Mouse (Mus musculus) heart, adult 2 months (tissue): ENCODE measurements around the gene Tut7. TPM values are rescaled to one million over a fixed set of nuclear protein-coding genes. Genes with fewer than 3 reads are reported as not detected.

Experiments used
- DNase-seq, 2 experiments: peaks; one replicate each; pipeline ENCODE4 v3.0.0; 2021
- H3K27ac ChIP-seq: fragments of 200-600 bp; 2 replicates; pipeline ENCODE4 v1.8.1; 2022
- H3K27me3 ChIP-seq: fragments of 200-500 bp; 2 replicates; pipeline ENCODE4 v1.6.1; 2012; ENCODE audit warnings: mild to moderate bottlenecking, low read length, inconsistent platforms, mixed read lengths; ENCODE audit not compliant: control insufficient read depth, insufficient read depth
- H3K36me3 ChIP-seq: fragments of 200-500 bp; 2 replicates; pipeline ENCODE4 v1.6.1; 2012; ENCODE audit warnings: low read length, inconsistent platforms; ENCODE audit not compliant: control insufficient read depth, insufficient read depth
- H3K4me1 ChIP-seq: fragments of 200-500 bp; 2 replicates; pipeline ENCODE4 v1.6.1; 2011; ENCODE audit warnings: low read length; ENCODE audit not compliant: control insufficient read depth, insufficient read depth
- H3K4me3 ChIP-seq: fragments of 200-600 bp; 2 replicates; pipeline ENCODE4 v1.8.1; 2022
- H3K79me2 ChIP-seq: fragments of 200-500 bp; replicated peaks from 2 replicates; pipeline ENCODE4 v1.6.1; 2012; ENCODE audit warnings: mild to moderate bottlenecking, inconsistent platforms, low read length, moderate library complexity, mixed read lengths; ENCODE audit not compliant: control insufficient read depth, insufficient read depth
- H3K9ac ChIP-seq: fragments of 200-500 bp; 2 replicates; pipeline ENCODE4 v1.6.1; 2012; ENCODE audit warnings: low read depth, mild to moderate bottlenecking, control low read depth, inconsistent platforms, low read length, mixed read lengths
- CTCF ChIP-seq: fragments of 200-600 bp; IDR thresholded peaks from 2 replicates; pipeline ENCODE4 v1.8.1; 2022; ENCODE audit warnings: antibody characterized with exemption, mild to moderate bottlenecking, moderate library complexity
- EP300 ChIP-seq: fragments of 200-500 bp; IDR thresholded peaks from 2 replicates; pipeline ENCODE4 v1.6.1; 2011; ENCODE audit warnings: low read depth, low read length, control low read depth; ENCODE audit not compliant: insufficient read depth
- POLR2A ChIP-seq: fragments of 200-500 bp; IDR thresholded peaks from 2 replicates; pipeline ENCODE4 v1.6.1; 2011; ENCODE audit warnings: mild to moderate bottlenecking, low read depth, low read length, control low read depth; ENCODE audit not compliant: insufficient read depth
- WGBS: fragments of 180-500 bp; shearing (Covaris S2); methylation state at CpG from one replicate; pipeline ENCODE4 v1.1.7; 2018; 5-methylcytosine and 5-hydroxymethylcytosine counted together
- intact Hi-C: fragments of 180-260 bp; cut with DNase I; formaldehyde crosslinking; loops from one replicate; pipeline ENCODE4 v1.15.1; 2025
- polyA plus RNA-seq: library from polyadenylated mRNA; depleted of rRNA; stranded (reverse); fragments of >200 nt; gene quantifications from 2 replicates; pipeline ENCODE4 v1.2.3, GENCODE M21; 2012
- total RNA-seq, 2 experiments: library from RNA; stranded (reverse); gene quantifications; 2 replicates each; pipeline ENCODE4 v1.2.3; 2021

Gene Tut7
- total and polyA plus RNA-seq, 3 experiments = 10.3 to 45.1 (median 41.6) TPM

GRCm38 (mm10) chr13:59820836-59821235 is 2.1 kb downstream of the Tut7 start:
- Histone ChIP-seq H3K9ac (0 out of 2 replicates have a peak overlapping the region, but pooled peaks have one; percentile 15), H3K4me3 (peak overlapping the region; percentile 75), H3K4me1 (peaks cover 13% of the 10 kb centered on the region), H3K27ac (peak overlapping the region; percentile 49), H3K27me3 (no peaks in the 10 kb centered on the region), H3K79me2 (peaks cover 7% of the 10 kb centered on the region), H3K36me3 (peaks cover 32% of the 10 kb centered on the region)
- intact Hi-C loops = loop anchor here (5.0 to 10.0 kb wide), 2 partner anchors 146 to 234 kb away; partner anchors contain the start of genes Agtpbp1, Golm1 and Naa35
- DNase-seq = no peak
- TF ChIP-seq EP300 (no peak), POLR2A (no peak), CTCF (no peak)
- 26% methylated on average over 3 of the region's 3 CpGs for WGBS

DNA sequence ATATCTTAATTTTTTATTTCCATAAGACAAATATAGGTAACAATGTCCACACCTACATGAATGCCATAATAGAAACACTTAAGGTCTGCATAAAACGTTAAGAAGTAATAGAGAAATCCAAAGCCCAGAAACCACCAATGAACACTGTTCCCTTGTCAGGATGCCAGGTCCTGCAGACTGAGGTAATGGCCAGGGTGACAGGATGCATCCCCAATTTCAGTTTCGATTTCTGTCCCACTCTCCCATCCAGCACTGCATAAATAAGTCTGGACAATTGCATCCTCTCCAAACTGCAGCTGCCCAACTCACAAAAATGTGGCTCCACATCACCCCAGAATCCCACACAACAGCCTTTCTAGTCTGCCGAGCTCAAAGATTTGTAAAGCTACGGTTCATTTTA is 2.8 kb downstream of the Tut7 start:
- Histone ChIP-seq H3K4me3 (peak overlapping the region; percentile 75), H3K4me1 (peaks cover 13% of the 10 kb centered on the region), H3K27ac (peak overlapping the region; percentile 49), H3K9ac (no peak overlapping the region), H3K27me3 (no peaks in the 10 kb centered on the region), H3K36me3 (peaks cover 32% of the 10 kb centered on the region), H3K79me2 (peaks cover 7% of the 10 kb centered on the region)
- DNase-seq = peak in 1 of 2 experiments; percentile 58
- intact Hi-C loops = loop anchor here (5.0 to 10.0 kb wide), 2 partner anchors 145 to 233 kb away; partner anchors contain the start of genes Agtpbp1, Golm1 and Naa35
- no peak for TF ChIP-seq EP300
- 18% methylated on average over 4 of the region's 4 CpGs for WGBS

- TF ChIP-seq EP300 = no peak
- no peak for TF ChIP-seq CTCF
- TF ChIP-seq POLR2A = no peak
- Histone ChIP-seq H3K9ac (no peak overlapping the region), H3K4me3 (no peak overlapping the region), H3K4me1 (peaks cover 13% of the 10 kb centered on the region), H3K27me3 (no peaks in the 10 kb centered on the region), H3K36me3 (peaks cover 38% of the 10 kb centered on the region), H3K79me2 (peaks cover 7% of the 10 kb centered on the region), H3K27ac (no peak overlapping the region)
- DNase-seq = no peak
- WGBS = 79% methylated on average over 4 of the region's 4 CpGs
- intact Hi-C loops = no loop called here
Measured at GRCm38 (mm10) chr13:59817352-59817751, 5.6 kb downstream of the Tut7 start.

- intact Hi-C loops = no loop called here
- WGBS = 51% methylated on average over 6 of the region's 6 CpGs
- TF ChIP-seq POLR2A (no peak), CTCF (no peak), EP300 (no peak)
- no peak for DNase-seq
- Histone ChIP-seq H3K27ac (no peak overlapping the region), H3K9ac (no peak overlapping the region), H3K4me1 (peaks cover 8% of the 10 kb centered on the region), H3K4me3 (no peak overlapping the region), H3K27me3 (no peaks in the 10 kb centered on the region), H3K79me2 (peaks cover 5% of the 10 kb centered on the region), H3K36me3 (peaks cover 27% of the 10 kb centered on the region)
Measured at GRCm38 (mm10) chr13:59814109-59814591, 8.8 kb downstream of the Tut7 start.

GRCm38 (mm10) chr13:59811581-59811980 is 11.4 kb downstream of the Tut7 start:
- intact Hi-C loops = no loop called here
- Histone ChIP-seq H3K4me1 (no peaks in the 10 kb centered on the region), H3K4me3 (no peak overlapping the region), H3K27ac (no peak overlapping the region), H3K36me3 (peaks cover 14% of the 10 kb centered on the region), H3K9ac (no peak overlapping the region), H3K79me2 (no peaks in the 10 kb centered on the region), H3K27me3 (no peaks in the 10 kb centered on the region)
- TF ChIP-seq CTCF (no peak), EP300 (no peak)
- 92% methylated on average over 3 of the region's 3 CpGs for WGBS
- DNase-seq = no peak

GRCm38 (mm10) chr13:59801000-59801399 is 21.9 kb downstream of the Tut7 start:
- H3K4me1 ChIP-seq = no peaks in the 10 kb centered on the region
- no peaks in the 10 kb centered on the region for H3K27me3 ChIP-seq
- H3K27ac ChIP-seq = no peak overlapping the region
- no peaks in the 10 kb centered on the region; the same call in none of the 2 replicates for H3K36me3 ChIP-seq
- intact Hi-C loops = no loop called here
- WGBS = 89% methylated on average over 6 of the region's 6 CpGs
- peaks cover 2% of the 10 kb centered on the region; the same call in 1 of the 2 replicates for H3K79me2 ChIP-seq
- no peak for TF ChIP-seq EP300
- TF ChIP-seq POLR2A = no peak
- no peak for TF ChIP-seq CTCF
- H3K9ac ChIP-seq = no peak overlapping the region
- peak in 1 of 2 experiments; percentile 17 for DNase-seq
- no peak overlapping the region for H3K4me3 ChIP-seq
